Mouse (Mus musculus) B cell, adult 2 months (primary cell): ENCODE data around the gene Creld1.
A peak's percentile ranks its signal among the peaks of the same experiment; 100 is the strongest.

ENCODE experiments used
- DNase-seq, 2 experiments: peaks; one replicate each; pipeline ENCODE4 v3.0.0; 2022

Gene Creld1

DNA sequence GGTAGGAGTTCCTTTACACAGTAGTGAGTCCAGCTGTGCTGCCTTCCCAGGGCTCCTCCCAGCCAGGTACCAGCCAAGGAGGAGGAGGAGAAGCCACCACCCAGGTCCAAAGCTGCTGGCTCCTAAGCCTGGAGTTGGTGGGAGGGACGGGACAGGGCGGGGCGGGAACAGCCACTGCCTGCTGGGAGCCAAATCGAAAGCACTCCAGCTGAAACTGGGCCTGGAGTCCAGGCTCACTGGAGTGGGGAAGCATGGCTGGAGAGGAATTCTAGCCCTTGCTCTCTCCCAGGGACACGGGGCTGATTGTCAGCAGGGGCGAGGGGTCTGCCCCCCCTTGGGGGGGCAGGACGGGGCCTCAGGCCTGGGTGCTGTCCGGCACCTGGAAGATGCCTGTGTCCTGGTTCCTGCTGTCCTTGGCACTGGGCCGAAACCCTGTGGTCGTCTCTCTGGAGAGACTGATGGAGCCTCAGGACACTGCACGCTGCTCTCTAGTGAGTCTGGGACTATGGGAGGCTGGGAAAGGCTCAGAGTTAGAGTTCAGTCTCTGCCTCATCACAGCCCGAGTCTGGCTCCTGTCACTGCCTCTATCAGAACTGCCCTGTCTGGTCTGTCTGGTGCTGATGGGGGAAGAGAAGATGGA, 11.7 kb upstream of the Creld1 start, which contains the start of gene Il17rc:
Il17rc (plus strand) TSS at position 131 of the 640 bp plus-strand sequence.
- no peak for DNase-seq

DNA sequence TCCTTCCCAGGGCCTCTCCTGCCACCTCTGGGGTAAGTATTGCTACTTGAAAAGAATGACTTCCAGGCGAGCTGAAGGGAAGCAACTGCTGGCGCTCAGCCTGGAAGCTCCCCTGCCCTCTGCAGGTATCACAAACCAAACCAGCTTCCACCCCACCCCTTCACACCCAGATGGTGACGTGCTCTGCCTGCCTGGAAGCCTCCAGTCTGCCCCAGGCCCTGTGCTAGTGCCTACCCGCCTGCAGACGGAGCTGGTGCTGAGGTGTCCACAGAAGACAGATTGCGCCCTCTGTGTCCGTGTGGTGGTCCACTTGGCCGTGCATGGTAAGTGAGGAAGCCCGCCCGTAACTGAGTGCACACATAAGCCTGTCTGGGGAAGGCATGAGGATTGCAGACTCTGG, 11.0 kb upstream of the Creld1 start:
- DNase-seq, result no peak

DNA sequence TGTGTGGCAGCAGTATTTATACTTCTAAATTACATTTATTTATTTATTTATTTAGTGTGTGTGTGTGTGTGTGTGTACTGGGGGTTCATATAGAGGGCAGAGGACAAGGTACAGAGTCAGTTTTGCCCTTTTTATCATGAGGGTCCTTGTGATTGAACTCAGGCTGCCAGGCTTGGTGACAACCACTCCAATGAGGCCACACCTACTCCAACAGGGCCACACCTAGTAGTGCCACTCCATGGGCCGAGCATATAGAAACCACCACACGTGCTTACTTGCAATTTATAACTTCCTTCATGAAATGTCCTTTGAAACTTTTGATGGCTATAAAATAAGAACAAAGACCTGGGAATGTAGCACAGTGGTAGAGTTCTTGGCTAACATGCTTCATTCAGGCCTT, 9.9 kb upstream of the Creld1 start:
- DNase-seq, result no peak

- DNase-seq, result no peak
Observed at GRCm38 (mm10) chr6:113473715-113474114, 9.4 kb upstream of the Creld1 start.

DNA sequence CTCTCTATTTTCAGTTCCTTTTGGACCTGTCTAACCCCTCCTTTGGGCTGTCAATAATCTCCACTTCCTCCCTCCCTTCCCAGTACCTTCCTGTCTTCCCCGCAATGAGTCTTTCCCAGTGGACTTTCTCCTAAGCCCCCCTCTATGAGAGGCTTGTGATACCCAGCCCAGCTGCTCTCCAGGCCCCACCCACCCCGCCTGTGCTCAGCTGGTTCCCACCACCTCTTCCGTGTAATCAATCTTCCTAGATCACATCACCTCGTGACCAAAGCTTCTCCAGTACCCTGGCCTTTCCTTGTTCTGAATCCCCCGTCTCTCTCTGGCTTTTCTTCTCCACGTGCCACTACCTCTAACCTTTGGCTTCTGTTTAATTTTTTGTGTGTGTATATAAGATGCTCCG, 5.7 kb upstream of the Creld1 start:
- DNase-seq, result no peak

GRCm38 (mm10) chr6:113478906-113479305, 4.2 kb upstream of the Creld1 start:
- no peak for DNase-seq

DNA sequence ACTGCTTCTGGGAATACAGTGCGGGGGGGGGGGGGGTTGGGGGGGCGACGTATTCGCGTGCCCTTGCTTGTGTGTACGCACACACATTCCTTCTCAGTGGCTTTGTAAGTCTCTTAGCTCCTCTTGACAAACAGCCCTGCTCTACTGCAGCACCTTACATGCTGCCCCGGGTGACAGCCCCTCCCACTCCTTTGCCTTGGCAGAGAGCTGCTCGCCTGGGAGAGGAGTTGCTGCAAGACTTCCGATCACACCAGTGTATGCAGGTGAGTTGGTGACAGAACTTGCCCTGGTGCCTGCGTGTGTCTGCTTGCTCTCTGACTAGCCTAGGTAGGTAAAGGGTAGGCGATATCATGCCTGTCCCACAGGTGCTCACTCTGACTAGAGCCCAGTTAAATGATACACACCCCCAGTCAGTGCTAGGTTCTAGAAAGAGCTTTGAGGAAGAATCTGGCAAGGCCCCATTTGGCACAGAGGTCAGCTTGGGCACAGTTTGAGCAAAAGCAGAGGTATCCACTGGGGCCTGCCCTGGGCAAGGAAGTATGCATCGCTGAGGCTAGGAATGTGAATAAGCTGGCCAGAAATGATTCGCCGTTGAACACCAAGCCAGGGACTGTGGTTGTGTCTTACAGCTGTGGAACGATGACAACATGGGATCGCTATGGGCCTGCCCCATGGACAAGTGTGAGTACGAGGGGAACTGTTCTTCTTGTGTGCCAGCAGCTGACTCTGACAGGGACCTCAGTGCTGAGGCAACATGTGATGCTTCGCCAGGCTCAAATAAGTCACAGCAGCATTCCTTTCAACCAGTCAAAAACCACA, 2.3 kb upstream of the Creld1 start:
- no peak for DNase-seq

DNA sequence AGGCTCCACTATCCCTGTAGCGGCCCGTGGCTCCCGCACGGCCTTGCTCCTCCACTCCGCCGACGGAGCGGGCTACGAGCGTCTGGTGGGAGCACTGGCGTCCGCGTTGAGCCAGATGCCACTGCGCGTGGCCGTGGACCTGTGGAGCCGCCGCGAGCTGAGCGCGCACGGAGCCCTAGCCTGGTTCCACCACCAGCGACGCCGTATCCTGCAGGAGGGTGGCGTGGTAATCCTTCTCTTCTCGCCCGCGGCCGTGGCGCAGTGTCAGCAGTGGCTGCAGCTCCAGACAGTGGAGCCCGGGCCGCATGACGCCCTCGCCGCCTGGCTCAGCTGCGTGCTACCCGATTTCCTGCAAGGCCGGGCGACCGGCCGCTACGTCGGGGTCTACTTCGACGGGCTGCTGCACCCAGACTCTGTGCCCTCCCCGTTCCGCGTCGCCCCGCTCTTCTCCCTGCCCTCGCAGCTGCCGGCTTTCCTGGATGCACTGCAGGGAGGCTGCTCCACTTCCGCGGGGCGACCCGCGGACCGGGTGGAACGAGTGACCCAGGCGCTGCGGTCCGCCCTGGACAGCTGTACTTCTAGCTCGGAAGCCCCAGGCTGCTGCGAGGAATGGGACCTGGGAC, 509 bp upstream of the Creld1 start:
- peak; percentile 59 to 61 for DNase-seq

GRCm38 (mm10) chr6:113483729-113484128, 632 bp downstream of the Creld1 start:
- peak in 1 of 2 experiments; percentile 19 for DNase-seq

GRCm38 (mm10) chr6:113487125-113487576, 4.1 kb downstream of the Creld1 start:
- DNase-seq, result no peak

- DNase-seq, result no peak
Observed at GRCm38 (mm10) chr6:113489410-113489809, 6.3 kb downstream of the Creld1 start.

DNA sequence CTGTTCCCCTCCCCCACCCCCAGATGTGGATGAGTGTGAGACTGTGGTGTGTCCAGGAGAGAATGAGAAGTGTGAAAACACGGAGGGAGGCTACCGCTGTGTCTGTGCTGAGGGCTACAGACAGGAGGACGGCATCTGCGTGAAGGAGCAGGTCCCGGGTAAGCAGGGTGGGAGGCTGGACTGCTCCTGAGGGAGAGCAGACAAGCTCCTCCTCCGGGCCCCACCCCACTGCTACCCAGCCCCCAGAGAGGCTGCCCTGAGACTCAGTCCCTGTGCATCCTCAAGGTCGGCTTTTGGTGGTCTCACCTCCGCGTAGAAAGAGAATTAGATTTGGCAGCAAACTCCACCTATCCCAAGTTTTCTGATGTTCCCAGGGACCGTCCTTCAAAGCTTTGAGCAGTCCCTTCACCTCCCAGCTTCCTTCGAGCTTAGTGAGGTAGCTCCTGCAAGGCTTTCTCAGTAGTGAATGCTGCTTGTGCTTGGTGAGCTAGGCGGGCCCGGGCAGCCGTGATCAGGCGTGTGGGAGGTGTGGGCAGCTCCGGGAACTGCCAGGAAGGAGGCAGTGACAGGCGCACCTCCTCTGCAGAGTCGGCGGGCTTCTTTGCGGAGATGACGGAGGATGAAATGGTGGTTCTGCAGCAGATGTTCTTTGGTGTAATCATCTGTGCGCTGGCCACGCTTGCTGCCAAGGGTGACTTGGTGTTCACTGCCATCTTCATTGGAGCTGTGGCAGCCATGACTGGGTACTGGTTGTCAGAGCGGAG, 9.2 kb downstream of the Creld1 start:
- no peak for DNase-seq

GRCm38 (mm10) chr6:113494258-113494788, 11.2 kb downstream of the Creld1 start:
- peak; percentile 94 to 96 for DNase-seq

- no peak for DNase-seq
Observed at GRCm38 (mm10) chr6:113495071-113495675, 12.1 kb downstream of the Creld1 start.

DNA sequence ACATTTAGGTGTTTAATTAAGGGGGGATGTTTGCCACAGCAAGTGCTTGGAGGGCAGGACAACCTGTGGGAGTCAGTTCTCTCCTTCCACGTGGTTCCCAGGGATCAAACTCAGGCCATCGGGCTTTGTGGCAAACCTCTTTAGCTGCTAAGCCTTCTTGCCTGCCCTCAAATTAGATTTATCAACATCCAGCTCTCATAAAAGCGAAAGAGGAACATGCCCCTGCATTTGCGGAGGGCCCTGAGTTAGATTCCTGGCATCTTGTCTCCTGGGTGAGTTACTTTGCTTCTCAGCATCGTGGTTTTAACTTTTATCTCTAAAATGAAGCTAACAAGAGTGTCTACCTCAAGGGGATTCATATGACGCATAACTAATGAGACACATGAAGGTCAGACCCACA, 16.2 kb downstream of the Creld1 start:
- DNase-seq, result peak; percentile 13 to 20

GRCm38 (mm10) chr6:113501388-113502084, 18.4 kb downstream of the Creld1 start, which contains the start of gene Prrt3:
Prrt3 (minus strand) TSS chr6:113501931.
- DNase-seq, result no peak

DNA sequence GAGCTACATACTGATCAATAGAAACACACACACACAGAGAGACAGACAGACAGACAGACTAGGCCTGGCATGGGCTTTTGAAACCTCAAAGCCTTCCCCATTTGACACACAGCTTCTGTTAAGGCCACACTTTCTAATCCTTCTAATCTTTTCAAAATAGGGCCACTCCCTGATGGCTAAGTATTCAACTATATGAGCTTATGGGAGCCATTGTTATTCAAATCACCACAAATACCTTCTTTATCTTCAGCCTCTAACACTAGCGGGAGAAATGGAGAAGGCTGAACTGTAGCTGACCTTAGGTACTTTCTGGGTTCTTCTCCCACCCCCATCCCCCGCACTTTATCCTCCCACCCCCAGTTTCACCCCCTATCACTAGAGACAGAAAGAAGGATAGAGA, 19.7 kb downstream of the Creld1 start:
- DNase-seq, result no peak

- no peak for DNase-seq
Observed at GRCm38 (mm10) chr6:113505689-113506088, 22.6 kb downstream of the Creld1 start.

- DNase-seq, result no peak
Observed at GRCm38 (mm10) chr6:113507130-113507529, 24.0 kb downstream of the Creld1 start.

DNA sequence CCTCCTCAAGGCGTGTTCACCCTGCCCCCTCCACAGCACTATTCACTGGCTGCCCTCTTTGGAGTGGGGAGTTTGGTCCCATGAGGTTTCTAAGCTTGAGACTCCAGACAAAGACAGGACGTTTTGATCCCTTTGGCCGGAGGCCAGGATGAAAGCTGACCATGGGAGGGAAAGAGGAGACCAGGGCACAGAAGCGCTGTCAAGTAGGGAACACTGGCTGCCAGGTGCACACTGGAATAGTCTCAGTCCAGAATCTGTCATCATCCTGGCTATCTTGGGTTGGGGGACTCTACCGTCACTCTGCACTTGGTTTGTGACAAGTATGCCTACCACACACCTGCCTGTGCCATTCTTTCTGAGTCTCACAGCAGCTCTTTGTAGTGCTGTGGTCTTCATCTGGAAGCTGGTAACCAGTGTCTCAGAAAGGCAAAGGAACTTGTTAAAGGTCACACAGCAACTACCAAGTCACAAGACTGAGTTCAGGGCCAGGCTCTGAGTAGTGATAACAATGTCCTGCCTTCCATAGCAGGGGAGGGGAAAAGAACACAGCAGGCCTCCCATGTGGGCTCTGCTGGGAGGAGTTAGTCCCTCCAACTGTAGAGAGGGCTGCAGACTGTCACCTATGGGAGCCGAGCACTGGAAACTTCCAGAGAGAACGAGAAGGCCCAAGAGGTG, 25.3 kb downstream of the Creld1 start:
- DNase-seq, result no peak

GRCm38 (mm10) chr6:113508947-113509280, 25.8 kb downstream of the Creld1 start:
- no peak for DNase-seq
